Mouse (Mus musculus) layer of hippocampus, postnatal 14 days (tissue): ENCODE measurements around the gene Rasa3. TPM values are rescaled to one million over a fixed set of nuclear protein-coding genes. Genes with fewer than 3 reads are reported as not detected.
A peak's percentile ranks its signal among the peaks of the same experiment; 100 is the strongest.

ENCODE experiments used
- DNase-seq, 2 experiments: peaks; one replicate each; pipeline ENCODE4 v3.0.0; 2021 to 2022; ENCODE audit warnings: low spot score in 2 of 2, mixed read lengths in 1 of 2
- total RNA-seq, 2 experiments: library from RNA; stranded (reverse); gene quantifications; 2 replicates each; pipeline ENCODE4 v1.2.3; 2021

Rasa3 gene
- total RNA-seq, 2 experiments from 2014 or later: 65.5 to 65.6 TPM

DNA sequence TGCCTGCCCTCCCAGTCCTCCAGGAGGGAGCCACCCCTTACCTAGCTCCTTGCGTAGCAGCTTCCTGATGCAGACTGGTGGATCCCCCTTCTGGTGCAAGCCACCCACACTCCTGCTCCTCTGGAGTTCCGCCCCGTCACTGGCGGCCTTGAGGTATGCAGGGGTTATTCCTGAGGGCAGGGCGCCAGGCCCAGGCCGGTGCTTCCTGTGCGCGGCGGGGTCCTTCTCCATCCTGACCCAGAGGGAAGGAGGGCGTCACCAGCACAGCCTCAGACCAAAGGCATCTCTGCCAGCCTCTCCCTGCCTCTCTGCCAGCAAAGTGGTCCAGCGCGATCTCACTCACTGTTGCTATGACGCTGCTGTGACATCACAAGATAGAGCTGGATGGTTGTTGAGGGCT lies 115.3 kb downstream of the Rasa3 start, which contains the start of gene 1700029H14Rik:
Gene 1700029H14Rik (minus strand): TSS at position 344 of the 400 bp plus-strand sequence.
- no peak for DNase-seq

GRCm38 (mm10) chr8:13557526-13557925 lies 119.9 kb downstream of the Rasa3 start:
- DNase-seq: no peak

- no peak for DNase-seq
Measured at GRCm38 (mm10) chr8:13551574-13551830, 125.9 kb downstream of the Rasa3 start.

DNA sequence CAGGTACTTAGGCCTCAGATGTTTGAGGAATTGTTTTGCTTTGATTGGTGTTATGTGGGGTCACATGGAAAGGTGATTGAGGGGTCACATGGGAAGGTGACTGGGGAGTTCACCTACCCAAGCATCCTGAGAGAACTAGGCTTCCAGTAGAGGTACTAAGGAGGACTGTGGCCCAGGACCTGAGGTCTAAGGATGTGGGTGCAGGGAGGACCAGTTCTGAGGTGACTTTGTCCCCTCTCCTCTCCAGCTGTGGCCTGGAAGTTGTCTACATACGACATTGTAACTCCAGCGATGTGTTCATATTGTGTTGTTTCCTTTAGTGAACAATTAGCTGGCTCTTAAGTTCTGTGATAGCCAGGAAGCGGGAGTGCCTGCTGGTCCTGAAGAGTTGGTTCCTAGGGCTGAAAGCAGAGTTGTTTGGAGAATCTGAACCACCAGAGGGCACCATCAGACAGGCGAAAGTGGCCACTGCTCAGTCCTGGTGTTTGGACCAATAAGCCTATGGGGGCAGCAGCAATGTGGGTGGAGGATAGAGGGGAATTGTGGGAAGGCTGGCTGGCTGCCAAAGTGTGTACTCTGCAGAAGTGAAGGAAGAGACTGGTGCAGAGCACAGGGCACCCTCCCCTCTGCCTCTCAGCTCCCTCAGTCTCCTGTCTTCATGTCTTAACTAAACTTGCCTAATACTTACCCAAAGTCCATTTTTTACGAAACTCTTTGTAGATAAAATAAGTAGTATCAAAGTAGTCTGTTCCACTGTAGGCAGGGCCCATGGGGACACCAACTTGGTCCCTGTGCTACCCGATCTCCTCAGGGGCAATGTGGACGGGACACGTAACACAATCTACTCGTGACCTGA lies 126.5 kb downstream of the Rasa3 start:
- peak; percentile 88 to 95 for DNase-seq

DNA sequence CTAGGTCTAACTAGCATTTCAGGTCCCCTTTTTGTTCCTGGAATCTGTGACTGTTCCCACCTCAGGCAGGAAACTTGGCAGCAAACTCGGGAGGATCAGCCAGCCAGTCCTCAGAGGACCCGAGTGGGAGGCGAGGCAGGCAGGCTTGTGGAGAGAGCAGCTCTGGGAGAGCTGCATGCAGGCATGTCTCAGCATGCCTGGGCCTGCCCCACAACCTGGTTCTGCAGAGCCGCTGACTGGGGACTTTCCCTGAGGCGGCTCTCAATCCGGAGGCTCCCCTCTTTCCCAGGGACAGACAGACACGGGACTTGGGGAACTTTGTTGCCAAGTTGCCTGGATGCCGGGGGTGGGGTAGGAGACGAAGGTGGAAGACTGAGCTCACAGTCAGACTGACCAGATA lies 128.6 kb downstream of the Rasa3 start:
- DNase-seq: peak; percentile 27 to 61

DNA sequence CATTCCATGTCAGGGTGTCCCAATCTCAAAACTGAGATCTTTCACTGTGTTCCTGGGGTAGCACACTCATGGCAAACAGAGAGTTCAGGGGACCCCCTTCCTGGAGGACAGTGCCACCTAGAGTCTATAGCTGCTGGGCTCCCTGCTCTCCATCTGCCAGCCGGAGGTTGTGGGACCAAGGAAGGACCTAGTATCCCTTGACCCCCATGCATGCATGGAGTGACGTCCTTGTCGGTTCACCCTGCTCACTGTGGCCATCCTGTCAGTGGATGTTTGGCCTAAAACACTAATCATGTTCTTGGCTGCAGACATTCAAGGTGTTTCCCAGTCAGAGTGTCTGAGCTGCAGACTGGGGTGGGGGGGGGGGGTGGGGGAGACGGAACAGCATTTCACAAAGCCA lies 129.2 kb downstream of the Rasa3 start:
- peak; percentile 46 to 57 for DNase-seq

- no peak for DNase-seq
Measured at GRCm38 (mm10) chr8:13546421-13546820, 131.0 kb downstream of the Rasa3 start.

GRCm38 (mm10) chr8:13541526-13541925 lies 135.9 kb downstream of the Rasa3 start:
- DNase-seq: no peak

- DNase-seq: no peak
Measured at GRCm38 (mm10) chr8:13540122-13540521, 137.3 kb downstream of the Rasa3 start.

- peak; percentile 45 to 80 for DNase-seq
Measured at GRCm38 (mm10) chr8:13538821-13539220, 138.6 kb downstream of the Rasa3 start.

DNA sequence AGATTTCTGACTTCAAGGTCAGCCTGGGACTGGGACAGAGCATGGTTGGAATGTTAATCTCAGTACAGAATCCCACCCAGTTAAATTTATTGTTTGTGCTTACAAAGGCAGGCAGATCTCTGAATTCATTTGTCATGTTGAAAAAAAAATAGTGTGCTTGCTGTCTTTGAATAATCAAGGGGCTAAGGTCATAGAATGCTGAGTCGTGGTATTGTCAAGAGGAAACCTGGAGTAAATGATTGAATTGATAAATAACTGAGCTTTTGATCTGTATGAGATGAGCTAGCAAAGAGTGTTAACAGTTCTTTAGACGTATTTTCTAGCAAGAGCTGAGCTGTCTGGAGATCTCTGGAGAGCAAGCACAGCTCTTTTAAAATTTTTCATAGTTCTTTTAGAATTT lies 140.3 kb downstream of the Rasa3 start:
- DNase-seq: no peak

GRCm38 (mm10) chr8:13533123-13533522 lies 144.3 kb downstream of the Rasa3 start:
- DNase-seq: no peak

- DNase-seq: no peak
Measured at GRCm38 (mm10) chr8:13531602-13532171, 145.7 kb downstream of the Rasa3 start.

DNA sequence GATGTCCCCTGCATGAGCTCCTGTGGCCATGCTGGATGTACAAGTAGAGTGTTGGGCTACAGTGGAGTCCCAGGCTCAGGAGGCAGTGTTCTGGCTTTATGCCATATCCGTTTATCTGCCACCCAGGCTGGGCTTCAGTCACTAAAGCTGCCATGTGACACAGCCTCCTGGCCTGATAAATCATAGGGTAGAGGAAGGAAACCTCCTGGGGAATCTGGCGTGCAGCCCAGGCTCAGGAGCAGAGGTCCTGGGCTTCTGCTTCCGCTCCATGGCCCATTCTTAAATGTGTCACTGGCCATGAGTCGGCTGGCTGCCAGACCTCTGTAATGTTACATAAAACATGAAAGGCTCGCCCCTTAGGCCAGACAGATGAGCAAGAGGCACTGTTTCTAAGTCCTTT lies 146.5 kb downstream of the Rasa3 start:
- DNase-seq: peak; percentile 65 to 67

GRCm38 (mm10) chr8:13530401-13530800 lies 147.0 kb downstream of the Rasa3 start:
- DNase-seq: no peak

GRCm38 (mm10) chr8:13529891-13530316 lies 147.5 kb downstream of the Rasa3 start:
- DNase-seq: peak; percentile 64 to 83

DNA sequence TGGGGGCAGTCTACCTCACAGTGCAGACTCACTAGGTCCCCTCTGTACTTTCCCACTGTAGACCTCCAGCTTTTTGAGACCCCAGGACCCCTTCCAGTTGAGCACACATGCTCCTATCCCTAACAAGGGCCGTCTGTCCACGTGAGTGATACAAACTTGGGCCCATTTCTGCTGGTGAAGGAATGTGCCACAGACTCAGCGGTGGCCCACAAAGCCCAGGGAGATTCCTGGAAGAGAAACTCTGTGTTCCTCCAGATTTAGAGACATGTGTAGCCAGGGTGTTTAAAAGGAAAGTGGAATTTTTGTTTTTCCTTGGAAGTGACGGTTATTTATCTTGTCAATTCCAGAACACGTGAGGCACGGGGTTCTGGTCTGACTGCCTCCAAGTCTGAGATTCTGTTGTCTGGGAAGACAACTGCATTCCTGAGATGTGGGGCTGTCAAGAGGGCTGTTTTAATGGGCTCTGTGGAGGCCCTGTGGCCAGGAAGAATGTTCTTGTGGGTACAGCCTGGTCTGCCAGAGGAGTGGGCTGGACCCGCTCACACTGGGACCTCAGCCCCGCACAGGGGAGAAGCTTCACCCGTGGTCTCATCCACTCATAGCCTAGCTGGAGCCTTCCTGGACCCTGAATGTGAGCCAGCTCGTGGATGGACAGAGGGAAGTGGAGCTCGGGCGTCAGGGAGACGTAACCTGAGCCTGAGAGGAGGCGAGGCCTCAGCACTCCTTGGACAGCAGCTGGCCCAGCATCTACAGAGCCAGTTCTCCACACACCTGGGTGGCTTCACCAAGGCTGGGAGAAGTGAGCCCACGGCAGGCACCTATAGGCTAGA lies 148.2 kb downstream of the Rasa3 start:
- DNase-seq: no peak

GRCm38 (mm10) chr8:13521392-13521791 lies 156.0 kb downstream of the Rasa3 start:
- DNase-seq: no peak

- DNase-seq: no peak
Measured at GRCm38 (mm10) chr8:13520349-13520748, 157.1 kb downstream of the Rasa3 start.

DNA sequence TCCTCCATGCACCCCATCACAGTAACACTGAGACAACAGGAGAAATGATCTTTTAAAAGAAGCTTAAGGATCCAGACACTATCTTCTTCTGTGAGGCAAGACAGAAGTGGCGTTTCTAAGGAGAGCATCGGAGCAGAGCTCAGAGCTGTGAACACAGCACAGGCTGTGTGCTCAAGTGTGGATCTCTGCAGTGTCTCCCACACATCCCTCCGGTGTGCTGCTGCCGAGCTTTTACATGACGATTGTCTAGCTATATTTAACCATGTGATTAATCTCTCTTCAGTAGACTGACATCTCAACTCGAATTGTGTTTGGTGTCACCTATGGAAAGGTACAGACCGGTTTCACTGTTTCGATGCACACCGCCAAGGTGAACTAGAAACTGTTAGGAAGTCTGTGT lies 157.9 kb downstream of the Rasa3 start:
- no peak for DNase-seq

DNA sequence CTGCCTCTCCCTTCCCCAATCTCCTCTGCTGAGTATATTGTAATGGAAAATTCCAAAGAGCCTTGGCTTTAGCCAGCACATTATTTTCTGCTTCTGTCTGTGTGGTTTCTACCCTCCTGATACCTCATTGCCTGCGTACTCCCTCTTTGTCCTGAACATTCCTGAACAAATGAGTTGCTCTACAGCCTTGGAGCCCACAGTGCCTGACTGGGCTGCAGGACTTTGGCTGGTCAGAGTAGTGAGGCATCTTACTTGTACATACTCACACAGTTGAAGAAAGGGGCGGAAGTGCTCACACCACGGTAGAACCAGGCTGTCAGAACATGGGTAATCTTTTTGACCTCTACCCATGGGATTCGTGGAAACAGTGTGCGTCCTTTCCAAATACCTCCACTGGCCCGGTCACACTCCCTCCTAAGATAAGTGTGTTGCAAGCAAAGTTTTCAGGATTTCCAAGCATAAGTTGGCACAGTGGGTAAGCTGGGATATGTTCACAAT lies 160.1 kb downstream of the Rasa3 start:
- DNase-seq: no peak
